Mouse (Mus musculus) brown adipose tissue, adult 24 weeks (tissue): Measurements from ENCODE around the gene Aqp12. TPM values are rescaled to one million over a fixed set of nuclear protein-coding genes. Genes with fewer than 3 reads are reported as not detected.

Experiments
- H3K27ac ChIP-seq: fragments of 200-500 bp; replicated peaks from 2 replicates; pipeline ENCODE4 v1.5.1; 2012; ENCODE audit warnings: low read depth, mild to moderate bottlenecking, low read length
- H3K4me1 ChIP-seq: fragments of 200-500 bp; 2 replicates; pipeline ENCODE4 v1.6.1; 2012; ENCODE audit warnings: low read length, mixed read lengths; ENCODE audit not compliant: control insufficient read depth, insufficient read depth, insufficient read length
- H3K4me3 ChIP-seq: fragments of 200-500 bp; 2 replicates; pipeline ENCODE4 v1.5.1; 2012; ENCODE audit warnings: low read depth, mild to moderate bottlenecking, low read length, moderate library complexity; ENCODE audit not compliant: insufficient read depth
- polyA plus RNA-seq: library from polyadenylated mRNA; stranded (reverse); fragments of >200 nt; gene quantifications from 2 replicates; pipeline ENCODE4 v1.2.4, GENCODE M21; 2012; ENCODE audit not compliant: missing spikeins, insufficient read depth, insufficient read length

The Aqp12 gene
- polyA plus RNA-seq, 1 experiment = not detected

GRCm38 (mm10) chr1:93046153-93046789 is 40.1 kb downstream of the Aqp12 start:
- no peak overlapping the region for H3K27ac ChIP-seq
- no peaks in the 10 kb centered on the region for H3K4me1 ChIP-seq
- no peak overlapping the region for H3K4me3 ChIP-seq

GRCm38 (mm10) chr1:93050071-93050470 is 43.9 kb downstream of the Aqp12 start:
- Histone ChIP-seq H3K4me3 (no peak overlapping the region), H3K27ac (no peak overlapping the region), H3K4me1 (no peaks in the 10 kb centered on the region)

DNA sequence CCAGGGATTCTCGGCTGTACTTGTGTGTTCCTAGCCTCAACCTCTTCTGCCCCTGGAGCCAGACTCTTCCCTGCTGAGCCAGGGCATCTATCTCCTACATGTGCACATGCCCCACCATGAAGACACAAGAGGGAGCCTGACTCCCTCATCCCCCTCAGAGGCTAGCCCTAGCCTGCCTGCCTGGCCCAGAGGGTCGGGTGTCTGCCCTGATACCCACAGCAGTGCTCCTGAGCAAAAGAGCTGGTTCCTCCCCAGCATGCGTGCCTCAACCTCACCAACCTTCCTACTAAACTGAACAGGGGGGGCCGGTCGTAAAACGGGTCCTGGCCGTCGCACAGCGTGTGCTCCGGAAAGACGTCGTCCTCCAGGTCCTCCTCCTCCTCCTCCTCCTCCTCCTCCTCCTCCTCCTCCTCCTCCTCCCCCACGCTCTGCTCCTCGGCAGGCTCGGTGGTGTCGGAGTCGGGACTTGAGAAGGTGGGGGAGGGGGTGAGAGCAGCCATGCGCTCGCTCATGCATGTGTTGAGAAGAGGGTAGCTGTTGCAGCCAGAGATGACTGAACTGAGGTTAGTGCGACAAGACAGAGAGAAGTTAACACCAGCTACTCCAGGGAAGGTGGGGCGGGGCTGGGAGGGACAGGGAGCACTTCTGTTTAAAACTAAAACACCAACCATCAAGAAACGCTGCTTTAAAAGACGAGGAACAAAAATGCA is 45.1 kb downstream of the Aqp12 start:
- H3K4me3 ChIP-seq = no peak overlapping the region
- H3K4me1 ChIP-seq = no peaks in the 10 kb centered on the region
- no peak overlapping the region for H3K27ac ChIP-seq

Other genes with a start within 250 kb of the Aqp12 start
- gene Gpc1, start 174.7 kb upstream of the Aqp12 start, polyA plus RNA-seq = 5.5 and 8.1 TPM in 2 replicates
- gene Ankmy1, start 103.4 kb upstream of the Aqp12 start, polyA plus RNA-seq = 0.40 and 0.54 TPM in 2 replicates
- gene Dusp28, start 99.4 kb upstream of the Aqp12 start, polyA plus RNA-seq = 25.5 and 29.2 TPM in 2 replicates
- gene Rnpepl1, start 95.6 kb upstream of the Aqp12 start, polyA plus RNA-seq = 54.5 and 68.2 TPM in 2 replicates
- gene Capn10, start 72.0 kb upstream of the Aqp12 start, polyA plus RNA-seq = 6.1 and 6.8 TPM in 2 replicates
- gene Gpr35, start 55.5 kb upstream of the Aqp12 start, polyA plus RNA-seq = 0.67 TPM in 1 of 2 replicates, not detected in the other
- not detected in 2 replicates for gene Kif1a, start 95.6 kb downstream of the Aqp12 start, polyA plus RNA-seq
- gene Agxt, start 128.9 kb downstream of the Aqp12 start, polyA plus RNA-seq = not detected in 2 replicates
- not detected in 2 replicates for gene 2310007B03Rik, start 154.6 kb downstream of the Aqp12 start, polyA plus RNA-seq
- not detected in 2 replicates for gene Crocc2, start 162.4 kb downstream of the Aqp12 start, polyA plus RNA-seq
- 2.3 and 4.7 TPM in 2 replicates for gene Sned1, start 229.5 kb downstream of the Aqp12 start, polyA plus RNA-seq